Comparison of ENCODE assay signal across 8 mouse cellular contexts in genomic region chr5:65435806-65436561, GRCm38 (mm10). TPM values are rescaled to one million over a fixed set of nuclear protein-coding genes. Genes with fewer than 3 reads are reported as not detected.
DNase-seq lines count a peak whose midpoint lies in the region; ATAC-seq lines count a peak whose summit lies in the region.

TSS of gene Ugdh (minus strand) at chr5:65435949.

- ATAC-seq in inflammation-experienced regulatory T-cells, adult 6 months, result peak; percentile 96
- peak; percentile 96 for ATAC-seq in megakaryocyte-erythroid progenitor cell, adult 5-6 weeks (replicated peaks; ENCODE audit: low FRiP score, low TSS enrichment, poor library complexity, severe bottlenecking)

- intact Hi-C loops in gastrocnemius, postnatal 14 days (cut with DNase I; ENCODE audit: low total_unique reads), result no loop called here
- intact Hi-C loops in left cerebral cortex, postnatal 10 days (cut with DNase I), result loop anchor here (5.0 kb wide), 1 partner anchor 56 kb away; the partner anchor contains the start of gene Gm43552

- peak; percentile 97 for DNase-seq in adipocyte (ENCODE audit: low spot score)
- peak; percentile 99 for DNase-seq in embryo, embryonic 10 days (ENCODE audit: low spot score)
- peak; percentile 98 for DNase-seq in gastrocnemius, postnatal 14 days
- DNase-seq in left cerebral cortex, postnatal 10 days (ENCODE audit: extremely low spot score in 1 of 2, low spot score in 2 of 2), result peak; percentile 95 to 99
- peak; percentile 96 for DNase-seq in right cerebral cortex, postnatal 25 days
- peak; percentile 97 to 98 for DNase-seq in urinary bladder, postnatal 4 days (ENCODE audit: low spot score in 2 of 2)

RNA-seq across cellular contexts. Expression of gene Ugdh, which starts in this region (rescaled TPM):
- total RNA-seq in gastrocnemius, postnatal 14 days (2021), result 10 to 100 TPM; 12.0 to 14.4 TPM
- polyA plus RNA-seq in inflammation-experienced regulatory T-cells, adult 6 months (2017; shearing (Covaris generic)), result 10 to 100 TPM; 15.4 to 16.6 (median 15.8) TPM
- 10 to 100 TPM; 29.3 to 30.1 TPM for total RNA-seq in left cerebral cortex, postnatal 10 days (2021)
- 12.1 and 14.1 TPM in 2 replicates for total RNA-seq in megakaryocyte-erythroid progenitor cell, adult 5-6 weeks (2014; fragmentation: Nextera tagmentation)
- 19.4 and 51.7 TPM in 2 replicates for total RNA-seq in megakaryocyte-erythroid progenitor cell, adult 5-6 weeks (2017)

Comparison
In these comparisons a context has a peak if more than half of its experiments do, and no peak if none do; other contexts are left out.
1. Peak in every context shown above with its lines: DNase-seq and ATAC-seq.